Mouse (Mus musculus) lung, adult 2 months (tissue): ENCODE measurements around the gene Snx30.

Source experiments
- CTCF ChIP-seq: fragments of 200-500 bp; IDR thresholded peaks from 2 replicates; pipeline ENCODE4 v1.5.1; 2011; ENCODE audit warnings: mild to moderate bottlenecking, low read length, control low read depth; ENCODE audit not compliant: insufficient read depth
- POLR2A ChIP-seq: fragments of 200-500 bp; IDR thresholded peaks from 2 replicates; pipeline ENCODE4 v1.6.1; 2011; ENCODE audit warnings: low read depth, mild to moderate bottlenecking, control low read depth, low read length, borderline replicate concordance; ENCODE audit errors: extremely low read depth

DNA sequence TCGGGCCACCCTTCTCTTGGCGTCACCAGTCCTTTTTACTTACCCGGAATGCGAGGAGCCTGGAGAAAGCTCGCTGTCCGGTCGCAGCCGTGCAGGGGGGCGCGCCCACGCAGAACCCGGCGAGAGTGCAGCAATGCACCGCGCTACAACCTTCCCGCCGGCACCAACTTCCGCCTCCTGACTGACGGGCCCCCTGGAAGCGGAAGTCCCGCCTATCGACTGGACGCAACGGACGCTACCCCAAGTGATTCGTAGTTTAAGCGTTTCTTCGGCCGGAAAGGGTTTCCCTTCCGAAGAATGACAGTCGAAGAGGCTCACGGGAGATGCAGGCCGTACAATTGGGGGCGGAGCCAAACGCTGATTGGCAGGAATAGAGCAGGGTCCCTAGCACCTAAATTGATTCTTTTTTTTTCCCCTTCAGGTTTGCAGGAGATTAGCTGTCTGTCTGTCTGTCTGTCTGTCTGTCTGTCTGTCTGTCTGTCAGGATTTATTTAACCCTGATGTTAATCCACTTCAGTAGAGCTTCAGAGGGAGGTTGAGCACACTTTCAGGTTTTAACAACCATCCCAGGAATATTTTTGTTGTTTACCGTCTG lies 21.9 kb upstream of the Snx30 start:
- peak; percentile 62; the same call in 1 of the 2 replicates for TF ChIP-seq POLR2A
- no peak for TF ChIP-seq CTCF
